Mouse (Mus musculus) testis, postnatal 14 days (tissue): Measurements from ENCODE around the gene Usp22.
A peak's percentile ranks its signal among the peaks of the same experiment; 100 is the strongest.
"Not testable (repeated sequence)": the region's sequence is repeated elsewhere in the genome, so short reads cannot be mapped to it uniquely, and the experiment has no call there.

ENCODE experiments used
- DNase-seq: peaks from one replicate; pipeline ENCODE4 v3.0.0; 2021; ENCODE audit warnings: low spot score

Usp22 gene

GRCm38 (mm10) chr11:61143564-61144469, 31.0 kb downstream of the Usp22 start:
- DNase-seq = no peak

- no peak for DNase-seq
These were observed 31.8 kb downstream of the Usp22 start for GRCm38 (mm10) chr11:61142941-61143530.

GRCm38 (mm10) chr11:61142262-61142661, 32.6 kb downstream of the Usp22 start:
- DNase-seq = no peak

- DNase-seq = no peak
These were observed 33.2 kb downstream of the Usp22 start for GRCm38 (mm10) chr11:61141693-61142092.

- DNase-seq = no peak
These were observed 41.9 kb downstream of the Usp22 start for GRCm38 (mm10) chr11:61132943-61133342.

- DNase-seq = not testable (repeated sequence)
These were observed 44.2 kb downstream of the Usp22 start for GRCm38 (mm10) chr11:61130646-61131045.

GRCm38 (mm10) chr11:61129305-61129704, 45.5 kb downstream of the Usp22 start:
- peak; percentile 56 for DNase-seq

GRCm38 (mm10) chr11:61127421-61128055, 47.3 kb downstream of the Usp22 start:
- no peak for DNase-seq

GRCm38 (mm10) chr11:61126606-61127355, 48.1 kb downstream of the Usp22 start, which contains the start of gene Tnfrsf13b:
TSS of gene Tnfrsf13b (plus strand) at chr11:61126755.
- DNase-seq = no peak

- no peak for DNase-seq
These were observed 48.9 kb downstream of the Usp22 start for GRCm38 (mm10) chr11:61125970-61126369.

- no peak for DNase-seq
These were observed 51.0 kb downstream of the Usp22 start for GRCm38 (mm10) chr11:61123886-61124285.

GRCm38 (mm10) chr11:61122769-61123288, 52.0 kb downstream of the Usp22 start:
- no peak for DNase-seq

- no peak for DNase-seq
These were observed 52.5 kb downstream of the Usp22 start for GRCm38 (mm10) chr11:61122283-61122768.

GRCm38 (mm10) chr11:61119996-61120583, 54.8 kb downstream of the Usp22 start:
- DNase-seq = no peak

GRCm38 (mm10) chr11:61116226-61116625, 58.6 kb downstream of the Usp22 start:
- no peak for DNase-seq

GRCm38 (mm10) chr11:61112323-61112995, 62.4 kb downstream of the Usp22 start:
- DNase-seq = no peak

GRCm38 (mm10) chr11:61111472-61111871, 63.4 kb downstream of the Usp22 start:
- DNase-seq = no peak

GRCm38 (mm10) chr11:61110928-61111327, 63.9 kb downstream of the Usp22 start:
- DNase-seq = no peak

- DNase-seq = no peak
These were observed 64.7 kb downstream of the Usp22 start for GRCm38 (mm10) chr11:61110113-61110512.

GRCm38 (mm10) chr11:61109707-61110106, 65.1 kb downstream of the Usp22 start:
- no peak for DNase-seq

- no peak for DNase-seq
These were observed 65.9 kb downstream of the Usp22 start for GRCm38 (mm10) chr11:61108911-61109361.
